Mouse (Mus musculus): Measurements from ENCODE around the gene Foxq1. TPM values are rescaled to one million over a fixed set of nuclear protein-coding genes. Genes with fewer than 3 reads are reported as not detected.
A peak's percentile ranks its signal among the peaks of the same experiment; 100 is the strongest.

Foxq1 gene
- polyA plus RNA-seq, 1 experiment from 2014 or later = 2.3 TPM

- ChIA-PET CTCF (interaction anchor here (1.6 kb wide), 1 partner anchor 50 kb away, joined by 4 read pairs; no protein-coding TSS in a partner anchor), POLR2A (interaction anchor here (1.3 kb wide), 1 partner anchor 46 kb away, joined by 3 read pairs; no protein-coding TSS in a partner anchor)
- DNase-seq (ENCODE audit: low read depth, low spot score) = no peak
- peak; percentile 81 for ATAC-seq
- in situ Hi-C loops (cut with MboI; ENCODE audit: low pct_unique_long_range_greater_than_20kb) = no loop called here
- no peak for TF ChIP-seq CTCF (IDR thresholded peaks at IDR 0.05)
- H3K27me3 ChIP-seq = no peaks in the 10 kb centered on the region
Observed at GRCm38 (mm10) chr13:31567617-31568294, 11.8 kb downstream of the Foxq1 start.

DNA sequence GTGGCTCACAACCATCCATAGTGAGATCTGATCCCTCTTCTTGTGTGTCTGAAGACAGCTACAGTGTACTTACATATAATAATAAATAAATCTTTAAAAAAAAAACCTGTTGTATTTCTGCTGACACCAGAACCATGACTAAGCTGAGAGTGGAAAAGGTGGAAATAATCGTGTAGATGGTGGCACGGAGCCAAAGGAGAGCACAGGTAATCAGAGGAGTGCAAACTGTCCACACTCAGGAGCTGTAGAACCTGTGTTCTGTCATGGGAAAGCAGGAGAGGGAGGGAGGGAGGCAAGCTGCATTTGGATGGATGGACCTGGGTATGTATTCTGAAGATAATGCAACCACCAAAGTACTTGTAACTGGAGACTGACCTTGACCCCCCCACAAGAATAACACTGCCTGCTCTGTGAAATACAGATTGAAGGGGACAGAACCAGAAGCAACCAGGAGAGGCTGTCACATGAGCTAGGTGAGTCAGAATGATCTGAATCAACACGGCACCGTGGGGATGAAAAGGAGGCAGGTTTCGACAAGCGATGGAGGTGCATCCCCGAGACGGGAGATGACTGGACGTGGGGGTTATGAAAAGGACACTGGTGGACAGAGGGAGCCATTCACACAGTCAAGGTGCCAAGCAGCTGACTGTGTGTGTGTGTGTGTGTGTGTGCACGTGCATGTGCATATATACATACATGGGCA lies 17.0 kb downstream of the Foxq1 start:
- H3K27me3 ChIP-seq = no peaks in the 10 kb centered on the region

GRCm38 (mm10) chr13:31574627-31575026 lies 18.7 kb downstream of the Foxq1 start:
- DNase-seq (ENCODE audit: low read depth, low spot score) (no peak), ATAC-seq (no peak)
- POLR2A ChIA-PET = interaction anchor here (0.6 kb wide), 1 partner anchor 183 kb away, joined by 3 read pairs; no protein-coding TSS in a partner anchor
- no peak for TF ChIP-seq CTCF (IDR thresholded peaks at IDR 0.05)
- CTCF ChIA-PET = interaction anchor here (0.9 kb wide), 1 partner anchor 15 kb away, joined by 3 read pairs; the partner anchor contains the start of gene A530084C06Rik
- in situ Hi-C loops (cut with MboI; ENCODE audit: low pct_unique_long_range_greater_than_20kb) = no loop called here
- H3K27me3 ChIP-seq = no peaks in the 10 kb centered on the region

More for the DNA sequence above, 17.0 kb downstream of the Foxq1 start:
- ChIA-PET POLR2A (no interaction called here), CTCF (interaction anchor here (1.4 kb wide), 1 partner anchor 10 kb away, joined by 3 read pairs; no protein-coding TSS in a partner anchor)
- DNase-seq (ENCODE audit: low read depth, low spot score) (no peak), ATAC-seq (no peak)
- TF ChIP-seq CTCF (IDR thresholded peaks at IDR 0.05) = no peak
- in situ Hi-C loops (cut with MboI; ENCODE audit: low pct_unique_long_range_greater_than_20kb) = no loop called here

DNA sequence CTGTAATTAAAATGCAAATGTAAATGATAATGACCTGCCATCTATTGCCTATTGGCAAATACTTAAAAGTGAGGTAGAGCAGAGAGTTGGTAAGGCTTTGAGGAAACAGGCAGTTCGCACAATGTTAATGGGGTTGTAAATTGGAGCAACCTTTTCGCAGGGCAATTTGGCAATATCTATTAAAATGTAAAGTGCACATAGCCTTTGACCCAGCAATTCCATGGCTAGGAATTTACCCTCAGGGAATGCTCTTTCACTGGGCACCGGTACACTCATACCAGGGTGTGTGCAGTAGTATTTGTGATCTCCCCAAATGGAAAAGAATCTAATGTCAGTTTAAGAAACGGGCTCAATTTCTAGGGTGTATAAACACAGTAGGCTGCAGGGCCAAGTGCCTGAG lies 20.8 kb downstream of the Foxq1 start:
- no peak for TF ChIP-seq CTCF (IDR thresholded peaks at IDR 0.05)
- ChIA-PET POLR2A (no interaction called here), CTCF (no interaction called here)
- H3K27me3 ChIP-seq = no peaks in the 10 kb centered on the region
- ATAC-seq (no peak), DNase-seq (ENCODE audit: low read depth, low spot score) (no peak)
- in situ Hi-C loops (cut with MboI; ENCODE audit: low pct_unique_long_range_greater_than_20kb) = no loop called here

DNA sequence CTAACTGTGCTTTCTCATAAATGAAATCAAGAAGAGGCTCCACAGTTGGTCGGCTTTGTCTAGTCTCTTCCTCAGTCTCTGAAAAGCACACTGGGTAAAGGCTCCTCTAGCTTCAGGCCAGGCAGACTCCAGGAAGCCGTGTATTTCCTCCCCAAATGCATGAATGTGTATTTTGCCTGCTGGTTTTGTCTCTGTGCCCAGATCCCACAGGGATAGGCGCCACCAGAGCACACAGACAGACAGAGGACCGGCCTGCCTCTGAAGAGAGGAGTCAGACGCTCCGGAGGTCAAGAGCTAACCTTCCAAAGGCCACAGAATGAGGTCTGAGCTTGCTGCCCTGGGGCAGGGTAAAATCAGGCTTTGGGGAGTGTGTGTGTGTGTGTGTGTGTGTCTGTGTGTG lies 21.6 kb downstream of the Foxq1 start:
- CTCF ChIA-PET = interaction anchor here (1.0 to 1.4 kb wide), 3 partner anchors 18 to 138 kb away, joined by 3 to 5 read pairs (median 5); partner anchors contain the start of gene A530084C06Rik
- DNase-seq (ENCODE audit: low read depth, low spot score) (no peak), ATAC-seq (no peak)
- no peak for TF ChIP-seq CTCF (IDR thresholded peaks at IDR 0.05)
- POLR2A ChIA-PET = no interaction called here
- in situ Hi-C loops (cut with MboI; ENCODE audit: low pct_unique_long_range_greater_than_20kb) = no loop called here
- H3K27me3 ChIP-seq = no peaks in the 10 kb centered on the region

DNA sequence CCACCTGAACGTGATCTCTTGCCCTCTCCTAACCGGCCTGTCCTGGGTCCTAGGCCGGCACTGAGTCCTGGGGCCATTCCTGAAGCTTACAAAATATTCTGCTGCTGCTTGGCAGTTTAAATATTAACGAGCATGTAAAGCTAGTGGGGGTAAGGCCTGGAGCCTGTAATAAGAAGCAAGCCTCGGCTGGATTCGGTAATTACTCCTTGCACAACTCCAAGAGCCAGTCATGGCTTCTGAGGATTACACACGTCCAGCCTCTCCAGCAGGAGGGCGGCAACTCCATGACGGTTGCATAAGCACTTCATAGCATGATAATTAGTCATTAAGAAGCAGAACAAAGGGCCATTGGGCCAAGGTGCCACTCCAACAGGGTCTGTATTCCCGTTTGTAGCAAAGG lies 22.5 kb downstream of the Foxq1 start:
- H3K27me3 ChIP-seq = no peaks in the 10 kb centered on the region
- CTCF ChIA-PET = interaction anchor here (0.9 to 1.4 kb wide), 4 partner anchors 9 to 138 kb away, joined by 3 to 5 read pairs (median 4); partner anchors contain the start of gene A530084C06Rik
- TF ChIP-seq CTCF (IDR thresholded peaks at IDR 0.05) = no peak
- in situ Hi-C loops (cut with MboI; ENCODE audit: low pct_unique_long_range_greater_than_20kb) = no loop called here
- ATAC-seq = peak; percentile 99
- POLR2A ChIA-PET = interaction anchor here (0.5 to 0.6 kb wide), 2 partner anchors 56 to 302 kb away, joined by 3 to 4 read pairs; no protein-coding TSS in a partner anchor
- DNase-seq (ENCODE audit: low read depth, low spot score) = peak; percentile 93

DNA sequence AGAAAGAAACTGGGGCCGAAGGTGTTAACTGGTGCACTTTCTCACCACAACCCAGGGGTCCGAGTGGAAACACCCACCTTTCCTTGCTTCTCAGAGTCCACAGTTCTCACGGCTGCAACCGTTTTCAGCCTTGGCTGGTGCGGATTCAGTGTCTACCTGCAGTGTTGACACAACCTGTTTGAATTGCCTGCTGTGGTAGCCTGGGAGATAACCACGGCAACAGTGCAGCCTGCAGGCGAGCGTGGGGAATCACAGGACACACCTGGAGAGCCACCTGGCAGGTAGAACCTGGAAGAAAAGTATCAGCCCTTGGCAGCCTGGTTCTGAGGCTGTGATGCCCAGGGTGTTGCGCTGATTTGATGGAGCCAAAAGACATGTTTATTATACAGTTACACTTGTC lies 23.9 kb downstream of the Foxq1 start:
- in situ Hi-C loops (cut with MboI; ENCODE audit: low pct_unique_long_range_greater_than_20kb) = no loop called here
- ATAC-seq (no peak), DNase-seq (ENCODE audit: low read depth, low spot score) (no peak)
- POLR2A ChIA-PET = no interaction called here
- CTCF ChIA-PET = no interaction called here
- no peaks in the 10 kb centered on the region for H3K27me3 ChIP-seq
- TF ChIP-seq CTCF (IDR thresholded peaks at IDR 0.05) = no peak

- in situ Hi-C loops (cut with MboI; ENCODE audit: low pct_unique_long_range_greater_than_20kb) = no loop called here
- no peaks in the 10 kb centered on the region for H3K27me3 ChIP-seq
- no peak for ATAC-seq
- TF ChIP-seq CTCF (IDR thresholded peaks at IDR 0.05) = no peak
- no peak for DNase-seq (ENCODE audit: low read depth, low spot score)
- CTCF ChIA-PET = interaction anchor here (1.2 to 1.6 kb wide), 2 partner anchors 13 to 17 kb away, joined by 3 read pairs; no protein-coding TSS in a partner anchor
- POLR2A ChIA-PET = no interaction called here
Observed at GRCm38 (mm10) chr13:31587341-31587740, 31.4 kb downstream of the Foxq1 start.

- no peak for TF ChIP-seq CTCF (IDR thresholded peaks at IDR 0.05)
- no peak for DNase-seq (ENCODE audit: low read depth, low spot score)
- ChIA-PET CTCF (interaction anchor here (1.0 to 1.2 kb wide), 2 partner anchors 12 to 59 kb away, joined by 3 to 4 read pairs; no protein-coding TSS in a partner anchor), POLR2A (interaction anchor here (0.6 kb wide), 1 partner anchor 735 kb away, joined by 6 read pairs; no protein-coding TSS in a partner anchor)
- ATAC-seq = no peak
- no peaks in the 10 kb centered on the region for H3K27me3 ChIP-seq
- in situ Hi-C loops (cut with MboI; ENCODE audit: low pct_unique_long_range_greater_than_20kb) = no loop called here
Observed at GRCm38 (mm10) chr13:31599576-31599975, 43.6 kb downstream of the Foxq1 start.

- in situ Hi-C loops (cut with MboI; ENCODE audit: low pct_unique_long_range_greater_than_20kb) = loop anchor here (5.0 kb wide), 1 partner anchor 42 kb away; no protein-coding TSS in a partner anchor
- no peak for ATAC-seq
- TF ChIP-seq CTCF (IDR thresholded peaks at IDR 0.05) = no peak
Observed at GRCm38 (mm10) chr13:31603964-31604363, 48.0 kb downstream of the Foxq1 start.

More at GRCm38 (mm10) chr13:31603964-31604363, 48.0 kb downstream of the Foxq1 start:
- POLR2A ChIA-PET = no interaction called here
- DNase-seq (ENCODE audit: low read depth, low spot score) = no peak
- no peaks in the 10 kb centered on the region for H3K27me3 ChIP-seq
- CTCF ChIA-PET = no interaction called here

Other genes with a start within 250 kb of the Foxq1 start
- gene A530084C06Rik, start 3.2 kb downstream of the Foxq1 start, polyA plus RNA-seq (2021) = not detected
- gene Foxf2, start 69.7 kb downstream of the Foxq1 start, polyA plus RNA-seq (2021) = 3.8 TPM

All from Patski (cell line).